Mouse (Mus musculus) layer of hippocampus, postnatal 25 days (tissue): ENCODE measurements at regions not wholly inside any gene's neighbourhood (a gene's known extent, or its start where the extent isn't known, plus 50 kb on each side); places are given as distances from the start of the nearest gene placed in this dataset.
A peak's percentile ranks its signal among the peaks of the same experiment; 100 is the strongest.

Experiments used
- DNase-seq, 2 experiments: peaks; one replicate each; pipeline ENCODE4 v3.0.0; 2022; ENCODE audit warnings: mixed read lengths in 2 of 2, low spot score in 1 of 2; ENCODE audit errors: extremely low spot score in 1 of 2

DNA sequence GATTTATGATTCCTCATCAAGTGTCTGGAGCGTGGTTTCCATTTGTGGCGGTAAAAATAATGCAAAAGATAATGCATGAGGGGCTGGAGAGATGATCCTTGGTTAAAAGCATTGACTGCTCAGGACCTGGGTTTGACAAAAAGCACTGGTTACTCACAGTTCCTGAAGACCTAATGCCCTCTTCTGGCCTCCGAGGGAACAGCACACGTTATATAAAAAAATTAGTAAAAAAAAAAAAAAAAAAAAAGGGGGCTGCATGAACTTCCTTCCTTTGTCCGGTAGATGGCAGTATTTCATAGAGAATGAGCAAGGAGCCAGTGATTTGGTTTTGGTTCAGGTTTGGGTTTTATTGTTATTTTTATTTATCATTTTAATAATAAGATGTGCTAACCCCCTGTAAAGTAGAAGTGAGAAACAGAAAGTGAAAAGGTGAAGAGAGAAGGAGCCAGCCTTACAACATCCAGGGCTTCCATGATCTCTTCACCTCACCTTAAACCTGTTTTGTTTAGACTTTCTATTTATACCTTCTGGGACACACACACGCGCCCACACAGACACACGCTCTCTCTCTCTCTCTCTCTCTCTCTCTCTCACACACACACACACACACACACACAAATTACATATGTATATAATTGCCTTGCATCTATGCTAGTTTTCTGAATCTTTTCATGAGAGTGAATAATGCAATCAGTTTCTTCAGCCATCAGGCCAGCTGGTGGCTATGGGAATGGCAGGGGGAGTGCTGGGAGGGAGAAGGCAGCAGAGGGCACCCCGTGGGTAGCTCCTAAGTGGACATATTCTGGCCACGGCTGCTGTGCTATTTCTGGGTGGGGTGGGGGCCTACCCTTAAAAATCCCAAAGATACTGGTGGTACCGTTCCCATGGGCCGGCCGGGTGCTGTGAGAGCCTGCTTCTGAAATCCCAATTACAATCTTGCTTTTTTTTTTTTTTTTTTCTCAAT, 230.0 kb downstream of the Poteg start:
- DNase-seq: peak; percentile 12 to 45

DNA sequence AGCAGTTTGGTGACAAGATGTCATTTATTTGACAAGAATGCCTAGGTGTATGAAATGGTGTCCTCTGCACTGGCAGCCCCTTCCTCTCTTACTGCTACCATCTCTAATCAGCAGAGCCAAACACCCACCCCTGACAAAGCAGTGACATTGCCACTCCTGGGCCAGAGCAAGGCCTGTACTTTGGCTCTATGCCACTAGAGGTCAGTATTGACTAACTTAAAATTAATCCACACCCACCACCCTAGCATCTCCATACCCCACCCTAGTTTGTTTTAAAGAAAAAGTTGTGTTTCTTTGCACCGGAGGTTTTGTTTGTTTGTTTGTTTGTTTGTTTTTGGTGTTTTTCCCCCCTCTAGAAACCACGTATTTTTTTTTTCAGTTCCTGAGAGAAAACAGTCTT, 231.7 kb downstream of the Poteg start:
- DNase-seq: peak; percentile 48 to 63

DNA sequence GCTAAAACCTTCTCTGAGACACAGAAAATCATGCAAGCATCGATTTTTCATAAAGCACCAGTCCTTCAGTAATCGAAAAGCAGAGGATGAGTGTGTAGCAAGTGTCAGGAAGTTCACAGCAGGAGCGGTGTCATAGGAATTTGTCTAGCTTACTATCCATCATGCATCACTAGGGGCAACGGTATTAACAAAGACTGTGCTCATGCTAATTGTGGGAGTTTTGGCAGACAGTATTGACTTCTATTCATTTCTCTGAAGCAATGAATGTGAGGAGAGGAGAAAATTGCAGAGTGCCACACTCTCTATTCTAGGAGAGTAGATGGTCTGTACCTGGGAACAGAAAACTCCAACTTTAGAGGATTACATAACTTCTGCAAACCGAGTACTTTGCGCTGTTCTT, 274.5 kb downstream of the Poteg start:
- no peak for DNase-seq

DNA sequence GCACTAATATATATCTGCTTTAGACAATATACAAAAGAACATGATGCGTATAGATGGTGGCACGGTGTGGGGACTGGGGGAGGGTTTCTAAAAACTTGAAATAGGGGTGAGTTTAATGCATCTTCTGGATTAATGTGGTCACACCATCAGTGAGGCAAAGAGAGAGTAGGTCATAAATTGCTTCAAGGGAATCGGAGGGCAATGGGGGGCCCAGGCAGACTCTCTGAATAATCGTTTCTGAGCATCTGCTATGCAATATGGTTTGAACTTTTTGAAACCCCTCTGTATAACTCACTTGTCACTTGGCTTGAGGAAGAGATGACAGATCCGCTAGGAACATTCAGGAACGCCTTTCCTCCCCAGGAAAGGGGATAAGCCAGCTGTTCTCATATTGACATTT, 322.8 kb downstream of the Poteg start:
- DNase-seq: no peak

DNA sequence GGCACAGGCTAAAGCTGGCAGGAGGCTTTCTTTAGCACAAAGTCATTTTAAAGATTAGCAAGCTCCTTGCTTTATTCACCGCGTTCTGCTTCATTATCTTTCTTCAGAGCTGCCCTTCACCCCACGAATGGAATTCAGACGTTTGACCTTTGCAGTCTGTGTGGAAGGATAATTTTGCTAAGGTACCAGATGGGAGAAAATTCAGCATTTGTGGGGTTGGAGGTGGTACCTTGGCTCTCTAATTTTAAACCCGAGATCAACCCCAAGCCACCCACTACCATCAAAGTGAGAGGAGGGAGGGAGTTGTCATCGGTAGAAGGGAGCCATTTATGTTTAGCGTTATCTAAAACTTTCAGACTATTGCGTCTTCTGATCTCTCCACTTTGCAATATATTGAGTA, 323.3 kb downstream of the Poteg start:
- DNase-seq: no peak

DNA sequence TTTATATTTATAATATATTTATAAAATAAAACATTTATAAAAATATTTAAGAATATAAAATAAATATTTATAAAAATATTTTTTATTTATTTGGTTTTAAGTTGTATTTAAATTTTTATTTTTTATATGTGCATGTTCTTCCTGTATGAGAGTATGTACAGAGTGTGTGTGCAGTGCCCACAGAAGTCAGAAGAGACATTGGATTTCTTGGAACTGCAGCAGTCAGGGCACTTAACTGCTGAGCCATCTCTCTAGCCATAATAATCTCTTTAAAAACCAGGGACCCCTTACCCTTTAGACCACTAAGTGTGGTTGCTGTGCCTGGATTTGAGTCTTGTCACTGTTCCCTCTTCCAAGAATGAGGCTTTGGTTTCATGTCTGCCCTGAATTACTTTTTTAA, 323.8 kb downstream of the Poteg start:
- DNase-seq: no peak

DNA sequence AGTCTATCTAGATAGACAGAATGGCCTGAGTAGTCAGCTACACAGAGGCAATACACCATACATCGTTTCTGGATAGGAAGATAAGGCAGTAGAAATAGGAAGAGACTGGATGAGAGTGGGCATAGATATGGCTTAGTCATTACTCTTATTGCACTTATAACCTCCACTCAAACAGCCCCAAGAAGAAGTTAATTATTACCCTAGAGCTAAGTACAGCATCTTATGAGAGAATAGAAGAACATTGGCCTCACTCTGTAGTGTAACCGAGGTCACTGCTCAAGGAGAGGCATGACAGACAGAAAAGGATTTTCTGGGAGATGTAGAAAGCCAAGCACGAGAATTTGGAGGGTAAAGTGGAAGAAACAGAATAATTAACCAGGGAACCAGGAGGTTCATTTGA, 331.5 kb downstream of the Poteg start:
- DNase-seq: no peak
